Mouse (Mus musculus) common myeloid progenitor, adult 5-6 weeks (primary cell): Measurements from ENCODE around the gene Tstd2. TPM values are rescaled to one million over a fixed set of nuclear protein-coding genes. Genes with fewer than 3 reads are reported as not detected.

Source experiments
- ATAC-seq: replicated peaks from 2 replicates; pipeline ENCODE4 v1.8.0; 2016; ENCODE audit warnings: low read depth, mild to moderate bottlenecking, moderate TSS enrichment, inconsistent platforms; ENCODE audit not compliant: poor library complexity, severe bottlenecking
- total RNA-seq: library from RNA; stranded (forward); fragments of 200-1000, 187-1606 nt; gene quantifications from 2 replicates; pipeline ENCODE4 v1.2.3, GENCODE M21; 2017

Tstd2 gene
- total RNA-seq, 1 experiment from 2014 or later: 38.2 TPM

GRCm38 (mm10) chr4:46123358-46123757, 15.1 kb downstream of the Tstd2 start:
- ATAC-seq: no peak

DNA sequence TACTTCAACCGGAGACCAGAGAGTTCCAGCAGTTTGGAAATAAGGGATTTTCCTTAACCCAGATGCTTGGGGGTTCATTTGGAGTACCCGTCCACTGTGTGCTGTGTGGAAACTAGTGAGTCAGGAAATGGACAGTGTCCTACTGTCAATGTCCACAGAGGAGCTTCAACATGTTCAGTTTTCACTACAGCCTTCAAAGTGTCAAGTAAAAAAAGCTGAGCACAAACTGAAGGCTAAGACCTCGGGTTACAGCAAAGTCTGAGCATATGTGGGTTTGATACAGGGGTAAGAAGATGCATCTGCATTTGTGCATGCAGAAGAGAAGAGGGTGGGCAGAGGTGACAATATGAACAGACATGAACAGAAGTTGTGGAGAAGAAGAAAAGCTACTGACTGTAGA, 17.7 kb downstream of the Tstd2 start:
- ATAC-seq: no peak

DNA sequence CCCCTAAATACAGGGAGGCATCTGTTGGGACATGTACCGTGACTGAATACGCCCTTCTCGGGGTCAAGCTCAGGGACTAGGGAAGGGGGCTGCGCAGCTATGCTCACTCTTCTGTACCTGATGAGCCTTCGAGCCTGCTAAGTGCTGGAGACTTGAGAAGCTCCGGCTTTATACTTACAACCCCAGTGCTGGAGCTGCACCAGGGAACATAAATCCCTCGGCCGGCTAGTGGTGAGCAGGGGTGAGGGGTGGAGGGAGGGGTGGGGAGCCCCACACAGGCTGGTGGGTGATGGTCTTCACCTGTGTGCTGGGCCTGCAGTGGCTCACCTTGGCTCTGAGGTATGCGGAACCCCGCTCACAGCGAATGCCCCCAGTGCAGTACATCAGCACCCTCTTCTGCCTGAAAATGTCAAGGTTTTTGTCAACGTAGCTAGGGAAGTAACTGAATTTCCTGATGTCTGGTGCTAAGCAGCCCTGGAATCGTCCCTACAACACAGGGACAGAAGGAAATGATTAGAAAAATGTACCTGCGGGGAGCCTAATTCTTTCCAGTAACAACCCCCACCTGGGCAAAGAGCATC, 18.9 kb downstream of the Tstd2 start:
- no peak for ATAC-seq

DNA sequence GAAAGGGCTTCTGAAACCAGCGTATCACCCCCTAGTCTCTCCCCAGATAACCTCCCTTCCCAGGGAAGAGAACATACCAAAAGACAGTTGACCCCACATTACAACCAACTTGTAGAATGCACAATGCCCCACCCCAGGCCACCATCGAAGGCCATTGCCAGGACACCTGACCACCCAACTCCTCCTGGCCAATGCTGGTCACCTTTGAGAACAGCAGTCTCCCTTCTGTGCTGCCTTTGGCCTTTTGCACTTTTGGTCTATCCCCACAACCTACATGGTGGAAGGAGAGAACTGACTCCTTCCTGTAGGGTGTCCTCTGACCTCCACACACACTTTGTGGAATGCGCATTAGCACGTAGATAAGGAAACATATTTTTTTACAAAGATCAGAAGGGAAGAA, 21.0 kb downstream of the Tstd2 start:
- no peak for ATAC-seq

DNA sequence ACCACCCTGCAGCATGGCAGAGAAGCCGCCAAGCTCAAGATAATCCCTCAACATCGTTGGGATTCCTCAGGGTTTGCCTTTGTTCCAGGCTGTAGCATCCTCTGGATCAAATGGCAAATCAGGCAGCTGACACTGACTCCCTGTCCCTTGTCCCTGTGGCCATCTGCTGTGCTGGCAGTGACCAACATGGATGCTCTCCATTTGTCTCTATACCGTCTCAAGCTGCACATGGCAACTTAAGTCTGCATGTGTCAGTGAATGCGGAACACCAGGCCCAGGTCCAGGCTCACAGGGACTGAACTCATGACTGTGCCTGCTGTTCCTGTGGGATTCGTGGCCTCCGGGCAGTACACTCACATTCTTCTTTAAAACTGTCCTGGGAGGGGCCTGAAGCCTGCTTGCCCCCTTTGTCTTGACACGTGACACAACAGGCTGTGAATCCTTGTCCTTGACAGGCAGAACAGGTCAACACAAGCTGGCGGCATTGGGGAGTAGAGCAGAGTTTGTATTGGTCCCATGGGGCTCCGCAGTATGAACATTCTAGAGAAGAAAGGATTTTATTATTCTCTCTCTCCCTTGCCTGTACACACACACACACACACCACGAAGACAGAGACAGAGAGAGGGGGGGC, 21.8 kb downstream of the Tstd2 start:
- no peak for ATAC-seq

- no peak for ATAC-seq
Measured at GRCm38 (mm10) chr4:46115308-46115707, 23.2 kb downstream of the Tstd2 start.

DNA sequence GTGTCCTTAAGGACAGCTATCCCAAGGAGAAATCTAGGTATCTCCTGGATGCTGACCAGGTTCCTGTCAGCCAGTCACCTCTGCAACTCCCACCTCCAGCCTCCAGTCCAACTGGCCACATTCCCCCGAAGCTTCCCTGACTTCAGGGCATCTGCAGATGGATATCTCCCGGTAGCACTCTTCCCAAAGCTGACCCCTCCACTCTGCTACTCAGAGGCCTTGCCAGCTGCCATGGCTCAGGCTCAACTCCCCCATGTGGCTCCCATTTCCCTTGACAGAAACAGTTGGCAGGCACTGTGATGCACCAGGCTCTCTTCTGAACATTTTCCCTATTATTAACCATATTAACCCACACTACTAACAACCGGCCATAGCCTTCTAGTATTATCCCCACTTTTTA, 27.1 kb downstream of the Tstd2 start:
- ATAC-seq: no peak

GRCm38 (mm10) chr4:46110084-46110483, 28.4 kb downstream of the Tstd2 start:
- ATAC-seq: no peak

DNA sequence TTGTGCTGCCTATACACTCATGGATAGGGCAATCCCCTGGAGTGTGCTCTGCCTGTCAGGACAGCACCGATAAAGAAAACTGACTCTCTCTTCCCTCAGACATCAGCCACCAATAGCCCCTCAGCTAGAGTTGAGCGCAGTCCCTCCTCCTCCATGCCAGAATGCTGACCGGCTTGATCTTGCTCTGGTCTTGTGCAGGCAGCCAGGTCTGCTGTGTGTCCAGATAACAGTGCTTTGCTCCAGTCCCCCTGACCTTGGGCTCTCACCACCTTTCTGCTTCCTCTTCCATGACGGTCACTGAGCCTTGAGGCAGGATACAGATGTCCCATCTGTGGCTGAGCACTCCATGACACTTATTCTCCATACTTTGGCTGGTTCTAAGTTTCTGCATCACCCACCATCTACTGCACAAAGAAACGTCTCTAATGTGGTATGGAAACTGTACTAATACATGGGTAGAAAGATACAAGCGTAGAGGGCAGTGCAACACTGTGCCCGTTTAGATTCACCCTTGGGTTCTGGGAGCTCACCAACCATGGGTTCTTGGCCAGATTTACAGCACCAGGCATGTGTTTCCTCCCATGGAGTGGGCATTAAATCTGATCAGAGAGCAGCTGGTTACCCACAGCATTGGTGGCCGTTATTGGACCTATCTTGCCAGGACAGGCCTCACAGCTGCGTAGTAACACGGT, 36.3 kb downstream of the Tstd2 start:
- ATAC-seq: no peak

DNA sequence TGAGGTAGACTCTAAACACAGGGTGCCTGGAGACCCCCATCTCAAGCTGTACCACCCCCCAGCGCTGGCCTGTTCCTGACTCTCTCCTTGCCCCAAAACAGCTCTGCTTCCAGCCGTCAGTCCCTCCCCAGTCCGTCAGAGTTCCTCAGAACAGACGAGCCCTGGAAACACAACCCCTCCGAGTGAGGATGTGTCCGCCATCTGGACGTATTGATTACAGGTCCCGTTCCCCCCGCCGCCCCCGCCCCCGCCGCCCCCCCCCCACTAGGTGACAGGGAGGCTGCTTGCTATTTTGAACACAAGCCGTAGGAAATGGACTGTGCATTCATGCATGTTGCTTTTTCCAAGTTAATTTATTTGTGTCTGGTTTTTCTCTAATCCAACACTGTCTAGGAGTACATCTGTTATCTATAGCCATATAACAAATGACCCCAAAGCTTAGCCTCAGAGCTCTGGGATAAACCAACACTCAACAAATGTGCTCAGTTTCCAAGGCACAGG, 37.2 kb downstream of the Tstd2 start:
- no peak for ATAC-seq

DNA sequence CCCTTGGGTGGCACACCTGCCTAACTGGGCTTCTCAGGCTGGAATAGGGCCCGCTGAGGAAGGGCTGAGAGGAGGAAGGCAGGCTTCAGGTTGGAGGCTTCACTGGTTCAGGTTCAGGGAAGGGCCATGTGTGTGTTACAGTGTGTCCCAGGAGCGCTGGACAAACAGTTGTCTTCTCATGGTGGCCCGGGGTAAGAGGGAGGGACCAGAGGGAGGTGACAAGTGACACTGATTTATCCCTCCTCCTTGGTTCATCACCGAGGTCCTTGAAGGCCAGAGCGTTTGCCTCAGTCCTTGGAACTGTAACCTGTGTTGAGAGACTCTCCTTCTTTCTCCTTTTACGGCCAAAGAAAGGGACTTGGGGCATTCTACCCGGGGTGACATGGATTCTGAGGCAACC, 38.0 kb downstream of the Tstd2 start:
- no peak for ATAC-seq

GRCm38 (mm10) chr4:46099132-46099531, 39.4 kb downstream of the Tstd2 start:
- no peak for ATAC-seq

DNA sequence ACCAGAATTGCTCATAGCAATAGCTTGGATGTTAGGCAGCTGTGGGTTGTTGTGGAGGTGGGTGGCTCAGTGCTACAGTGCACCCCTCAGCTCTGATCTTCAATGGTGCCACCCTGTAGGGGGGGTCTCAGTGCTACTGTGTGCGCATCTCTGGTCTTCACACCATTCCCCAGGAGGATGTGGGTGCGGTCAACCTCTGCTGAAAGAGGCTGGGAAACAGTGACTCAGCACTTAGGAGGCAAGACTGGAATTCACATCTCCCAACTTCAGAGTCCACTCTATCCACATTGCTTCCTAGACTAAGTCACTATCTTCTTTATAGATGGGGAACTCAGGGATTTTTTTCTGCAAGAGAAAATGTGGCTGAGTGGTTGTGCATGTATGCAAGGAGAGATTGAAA, 40.9 kb downstream of the Tstd2 start:
- no peak for ATAC-seq

- ATAC-seq: no peak
Measured at GRCm38 (mm10) chr4:46096546-46096945, 41.9 kb downstream of the Tstd2 start.

GRCm38 (mm10) chr4:46095826-46096159, 42.7 kb downstream of the Tstd2 start:
- ATAC-seq: no peak

GRCm38 (mm10) chr4:46094916-46095825, 43.3 kb downstream of the Tstd2 start:
- no peak for ATAC-seq

- no peak for ATAC-seq
Measured at GRCm38 (mm10) chr4:46092429-46093076, 45.9 kb downstream of the Tstd2 start.

- ATAC-seq: no peak
Measured at GRCm38 (mm10) chr4:46089524-46090125, 48.9 kb downstream of the Tstd2 start.

DNA sequence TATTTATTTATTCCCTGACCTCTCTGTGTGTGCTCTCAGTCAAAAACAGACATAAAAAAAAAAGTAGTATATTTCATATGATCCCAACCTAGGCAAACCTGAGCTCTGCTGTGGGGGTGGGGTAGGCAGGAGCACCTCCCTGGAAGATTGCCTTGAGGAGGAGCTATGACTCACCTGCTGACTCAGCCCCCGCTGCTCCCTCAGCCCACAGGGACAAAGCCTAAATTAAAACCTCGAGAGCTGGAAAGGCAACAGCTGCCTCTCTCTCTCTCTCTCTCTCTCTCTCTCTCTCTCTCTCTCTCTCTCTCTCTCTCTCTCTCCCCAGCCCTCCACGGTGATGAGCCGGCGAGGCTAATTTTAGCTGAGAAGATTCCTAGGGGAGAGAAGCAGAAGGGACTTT, 50.6 kb downstream of the Tstd2 start:
- no peak for ATAC-seq

DNA sequence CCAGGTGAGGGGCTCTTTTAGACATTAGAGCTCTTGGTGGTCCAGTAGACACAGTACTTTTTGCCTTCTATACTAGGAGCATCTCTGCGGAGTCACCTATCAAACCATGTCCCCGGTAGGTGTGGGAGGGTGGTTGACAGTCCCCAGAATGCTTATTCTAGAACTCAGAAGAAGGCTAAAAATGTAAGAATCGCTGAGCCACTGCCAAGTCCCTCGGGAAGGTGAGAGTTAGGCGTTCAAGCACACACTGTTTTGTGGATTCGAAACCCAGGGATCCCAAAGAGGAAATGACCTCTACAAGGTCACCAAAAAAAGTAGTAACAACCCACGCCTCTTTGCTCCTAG, 51.1 kb downstream of the Tstd2 start:
- no peak for ATAC-seq
